Comparison of ENCODE assay signal across 7 mouse cellular contexts in the genomic region with DNA sequence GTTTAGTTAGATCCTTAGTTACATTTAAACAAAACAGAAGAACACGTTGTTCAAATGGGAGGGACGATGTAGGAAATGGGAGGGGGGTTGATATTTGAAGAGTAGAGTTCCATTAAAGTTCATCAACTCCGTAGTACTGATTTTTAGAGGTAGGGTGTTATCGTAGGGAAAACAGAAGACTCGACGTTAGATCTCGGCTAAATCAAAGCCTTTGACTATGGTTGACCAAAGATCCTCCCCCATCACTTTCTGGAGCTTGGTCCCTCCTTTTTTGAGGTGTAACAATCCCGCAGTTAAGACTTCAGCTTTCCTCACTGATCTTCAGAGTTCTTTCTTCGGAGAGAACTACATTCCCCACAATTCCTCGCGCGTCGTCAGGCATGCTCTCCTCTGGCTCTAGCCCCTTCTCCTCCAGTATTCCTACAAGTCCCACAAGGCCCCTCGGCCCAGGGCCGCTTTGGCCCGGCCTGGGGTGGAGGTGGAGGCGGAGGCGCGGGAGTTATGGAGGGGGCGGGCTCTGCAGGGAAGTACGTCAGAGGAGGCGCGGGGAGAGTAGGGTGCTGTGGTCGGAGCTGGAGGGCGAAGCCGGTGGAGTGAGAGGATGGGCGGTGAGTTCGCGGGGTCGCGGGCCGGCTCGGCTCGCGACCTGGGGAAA. TPM values are rescaled to one million over a fixed set of nuclear protein-coding genes. Genes with fewer than 3 reads are reported as not detected.
DNase-seq lines count a peak whose midpoint lies in the region; ATAC-seq lines count a peak whose summit lies in the region.

Cldnd1 (plus strand) TSS at position 434 of the 655 bp plus-strand sequence.

- intact Hi-C loops in gastrocnemius, postnatal 36 days (cut with DNase I): no loop called here
- intact Hi-C loops in left cerebral cortex, postnatal 25 days (cut with DNase I): loop anchor here (1.0 kb wide), 1 partner anchor 57 kb away; the partner anchor contains the start of gene Cpox

- no peaks in the 10 kb centered on the region for H3K27me3 ChIP-seq in intestine, embryonic 15.5 days (replicated peaks)
- no peaks in the 10 kb centered on the region for H3K27me3 ChIP-seq in midbrain, embryonic 10.5 days (ENCODE audit: low read depth, poor library complexity, severe bottlenecking)

- no peaks in the 10 kb centered on the region for H3K9me3 ChIP-seq in intestine, embryonic 15.5 days
- H3K9me3 ChIP-seq in midbrain, embryonic 10.5 days (replicated peaks): no peaks in the 10 kb centered on the region

- H3K36me3 ChIP-seq in intestine, embryonic 15.5 days: peaks cover 2% of the 10 kb centered on the region; the same call in 1 of the 2 replicates
- peaks cover 31% of the 10 kb centered on the region for H3K36me3 ChIP-seq in midbrain, embryonic 10.5 days

- peak; percentile 98 for DNase-seq in adrenal gland, adult 2 months
- DNase-seq in embryo, embryonic 11.5 days (ENCODE audit: low read depth, low spot score): peak; percentile 93
- DNase-seq in gastrocnemius, postnatal 36 days: peak; percentile 85 to 95
- DNase-seq in left cerebral cortex, postnatal 25 days (ENCODE audit: low spot score in 2 of 2): peak; percentile 89 to 98
- DNase-seq in midbrain, embryonic 10.5 days (ENCODE audit: low spot score): peak; percentile 97
- DNase-seq in right cerebral cortex, postnatal 4 days: peak; percentile 91

- H3K4me1 ChIP-seq in intestine, embryonic 15.5 days (replicated peaks): peaks cover 4% of the 10 kb centered on the region; the same call in 1 of the 2 replicates
- H3K4me1 ChIP-seq in midbrain, embryonic 10.5 days: peaks cover 9% of the 10 kb centered on the region

- WGBS in intestine, embryonic 15.5 days: 1% methylated on average over 35 of the region's 35 CpGs
- 2% methylated on average over 35 of the region's 35 CpGs for WGBS in midbrain, embryonic 10.5 days

- peak within 1 kb of the TSS; percentile 68 for H3K4me3 ChIP-seq in intestine, embryonic 15.5 days (replicated peaks)
- H3K4me3 ChIP-seq in midbrain, embryonic 10.5 days: peak within 1 kb of the TSS; percentile 81

- peak within 1 kb of the TSS; percentile 63 for H3K4me2 ChIP-seq in intestine, embryonic 15.5 days (replicated peaks)

- ATAC-seq in intestine, embryonic 15.5 days: peak; percentile 100

- H3K27ac ChIP-seq in intestine, embryonic 15.5 days: peak within 1 kb of the TSS; percentile 79
- peak within 1 kb of the TSS; percentile 90 for H3K27ac ChIP-seq in midbrain, embryonic 10.5 days (replicated peaks)

- peak within 1 kb of the TSS; percentile 68 for H3K9ac ChIP-seq in intestine, embryonic 15.5 days

RNA-seq across cellular contexts. Expression of gene Cldnd1, which starts in this region (rescaled TPM):
- total RNA-seq in adrenal gland, adult 2 months (2021): 10 to 100 TPM; 58.9 to 61.1 TPM
- 44.4 and 59.9 TPM in 2 replicates for polyA plus RNA-seq in adrenal gland, adult 2 months (2012; rRNA removed)
- 10 to 100 TPM; 61.2 to 65.3 TPM for total RNA-seq in gastrocnemius, postnatal 36 days (2021)
- polyA plus RNA-seq in intestine, embryonic 15.5 days (2015; fragmentation: Nextera tagmentation; extraction: Ambion mirVana): 95.7 and 97.6 TPM in 2 replicates
- total RNA-seq in left cerebral cortex, postnatal 25 days (2021): 100 to 1,000 TPM in 1 of 2 experiments, 10 to 100 TPM in 1; 96.8 to 103 TPM
- 104 and 115 TPM in 2 replicates for polyA plus RNA-seq in midbrain, embryonic 10.5 days (2016; fragmentation: Nextera tagmentation; extraction: Ambion mirVana)

Comparison
In these comparisons a context has a peak if more than half of its experiments do, and no peak if none do; other contexts are left out.
1. Peak in every context shown above with its lines: DNase-seq, ATAC-seq, H3K4me3 ChIP-seq and H3K27ac ChIP-seq.